Mouse (Mus musculus) left cerebral cortex, adult 11 months (tissue): ENCODE measurements around the gene Brinp2.
A peak's percentile ranks its signal among the peaks of the same experiment; 100 is the strongest.

Experiments used
- DNase-seq: peaks from one replicate; pipeline ENCODE4 v3.0.0; 2022; ENCODE audit warnings: low spot score

Gene Brinp2

GRCm38 (mm10) chr1:158356051-158356461 is at the start of gene Brinp2:
Gene Brinp2 (minus strand): TSS chr1:158356326.
- peak; percentile 93 for DNase-seq

- no peak for DNase-seq
These were observed 44.8 kb upstream of the Brinp2 start for GRCm38 (mm10) chr1:158400898-158401297.

GRCm38 (mm10) chr1:158397058-158397457 is 40.9 kb upstream of the Brinp2 start:
- no peak for DNase-seq

- DNase-seq = no peak
These were observed 34.6 kb upstream of the Brinp2 start for GRCm38 (mm10) chr1:158390693-158391092.

- no peak for DNase-seq
These were observed 32.9 kb upstream of the Brinp2 start for GRCm38 (mm10) chr1:158388995-158389394.

GRCm38 (mm10) chr1:158386781-158387180 is 30.7 kb upstream of the Brinp2 start:
- no peak for DNase-seq

GRCm38 (mm10) chr1:158385311-158385710 is 29.2 kb upstream of the Brinp2 start:
- no peak for DNase-seq

GRCm38 (mm10) chr1:158383210-158383609 is 27.1 kb upstream of the Brinp2 start:
- no peak for DNase-seq

- no peak for DNase-seq
These were observed 26.2 kb upstream of the Brinp2 start for GRCm38 (mm10) chr1:158382277-158382676.

- no peak for DNase-seq
These were observed 8.3 kb upstream of the Brinp2 start for GRCm38 (mm10) chr1:158364461-158364860.

GRCm38 (mm10) chr1:158362292-158363101 is 6.4 kb upstream of the Brinp2 start:
- DNase-seq = no peak

GRCm38 (mm10) chr1:158361964-158362291 is 5.8 kb upstream of the Brinp2 start, which contains the start of gene Astn1:
Gene Astn1 (plus strand): TSS chr1:158362273.
- DNase-seq = no peak

- DNase-seq = no peak
These were observed 712 bp downstream of the Brinp2 start for GRCm38 (mm10) chr1:158355177-158356050.

GRCm38 (mm10) chr1:158353656-158354371 is 2.3 kb downstream of the Brinp2 start:
- DNase-seq = no peak

GRCm38 (mm10) chr1:158343243-158343714 is 12.8 kb downstream of the Brinp2 start:
- DNase-seq = no peak

GRCm38 (mm10) chr1:158328839-158329238 is 27.3 kb downstream of the Brinp2 start:
- no peak for DNase-seq

GRCm38 (mm10) chr1:158328126-158328525 is 28.0 kb downstream of the Brinp2 start:
- peak; percentile 52 for DNase-seq

- no peak for DNase-seq
These were observed 32.8 kb downstream of the Brinp2 start for GRCm38 (mm10) chr1:158323325-158323724.

GRCm38 (mm10) chr1:158310426-158311156 is 45.5 kb downstream of the Brinp2 start:
- no peak for DNase-seq

GRCm38 (mm10) chr1:158297042-158297441 is 59.1 kb downstream of the Brinp2 start:
- DNase-seq = no peak

GRCm38 (mm10) chr1:158296287-158296931 is 59.7 kb downstream of the Brinp2 start:
- no peak for DNase-seq
